Mouse (Mus musculus): ENCODE results near the gene Smim20.

Gene Smim20

GRCm38 (mm10) chr5:53239831-53240440 is 26.9 kb upstream of the Smim20 start:
- TF ChIP-seq POU5F1 (IDR thresholded peaks at IDR 0.05; ENCODE audit: borderline replicate concordance, low read length) (no peak), NANOG (IDR thresholded peaks at IDR 0.05; ENCODE audit: borderline replicate concordance, low read length) (no peak), CTCF (conservative IDR thresholded peaks at IDR 0.05; ENCODE audit: low read length) (no peak)
- no peaks in the 10 kb centered on the region for H3K9me3 ChIP-seq (ENCODE audit: low read length)
- H3K4me1 ChIP-seq (replicated peaks; ENCODE audit: low read depth, low read length) = peaks cover 16% of the 10 kb centered on the region
- no peak overlapping the region for H3K4me3 ChIP-seq (replicated peaks; ENCODE audit: low read length)
- H3K36me3 ChIP-seq (ENCODE audit: insufficient read depth, low read length) = no peaks in the 10 kb centered on the region
- no peaks in the 10 kb centered on the region for H3K27me3 ChIP-seq (ENCODE audit: insufficient read depth, low read length)

GRCm38 (mm10) chr5:53241109-53241508 is 25.8 kb upstream of the Smim20 start:
- Histone ChIP-seq H3K4me1 (replicated peaks; ENCODE audit: low read depth, low read length) (peaks cover 6% of the 10 kb centered on the region), H3K9me3 (ENCODE audit: low read length) (no peaks in the 10 kb centered on the region), H3K27me3 (ENCODE audit: insufficient read depth, low read length) (peaks cover 8% of the 10 kb centered on the region; the same call in 1 of the 2 replicates), H3K36me3 (ENCODE audit: insufficient read depth, low read length) (no peaks in the 10 kb centered on the region), H3K4me3 (replicated peaks; ENCODE audit: low read length) (no peak overlapping the region)
- TF ChIP-seq POU5F1 (IDR thresholded peaks at IDR 0.05; ENCODE audit: borderline replicate concordance, low read length) (no peak), CTCF (conservative IDR thresholded peaks at IDR 0.05; ENCODE audit: low read length) (no peak), NANOG (IDR thresholded peaks at IDR 0.05; ENCODE audit: borderline replicate concordance, low read length) (no peak)

GRCm38 (mm10) chr5:53241963-53242362 is 24.9 kb upstream of the Smim20 start:
- H3K27me3 ChIP-seq (ENCODE audit: insufficient read depth, low read length) = peaks cover 9% of the 10 kb centered on the region; the same call in 1 of the 2 replicates
- H3K36me3 ChIP-seq (ENCODE audit: insufficient read depth, low read length) = no peaks in the 10 kb centered on the region
- no peak overlapping the region for H3K4me3 ChIP-seq (replicated peaks; ENCODE audit: low read length)
- H3K9me3 ChIP-seq (ENCODE audit: low read length) = no peaks in the 10 kb centered on the region
- H3K4me1 ChIP-seq (replicated peaks; ENCODE audit: low read depth, low read length) = peaks cover 5% of the 10 kb centered on the region
- no peak for TF ChIP-seq POU5F1 (IDR thresholded peaks at IDR 0.05; ENCODE audit: borderline replicate concordance, low read length)
- no peak for TF ChIP-seq NANOG (IDR thresholded peaks at IDR 0.05; ENCODE audit: borderline replicate concordance, low read length)
- no peak for TF ChIP-seq CTCF (conservative IDR thresholded peaks at IDR 0.05; ENCODE audit: low read length)

- Histone ChIP-seq H3K9me3 (ENCODE audit: low read length) (no peaks in the 10 kb centered on the region), H3K4me3 (replicated peaks; ENCODE audit: low read length) (no peak overlapping the region), H3K4me1 (replicated peaks; ENCODE audit: low read depth, low read length) (peaks cover 5% of the 10 kb centered on the region), H3K27me3 (ENCODE audit: insufficient read depth, low read length) (peaks cover 11% of the 10 kb centered on the region; the same call in 1 of the 2 replicates), H3K36me3 (ENCODE audit: insufficient read depth, low read length) (no peaks in the 10 kb centered on the region)
- TF ChIP-seq NANOG (IDR thresholded peaks at IDR 0.05; ENCODE audit: borderline replicate concordance, low read length) (no peak), CTCF (conservative IDR thresholded peaks at IDR 0.05; ENCODE audit: low read length) (no peak), POU5F1 (IDR thresholded peaks at IDR 0.05; ENCODE audit: borderline replicate concordance, low read length) (no peak)
Measured at GRCm38 (mm10) chr5:53242865-53243499, 23.9 kb upstream of the Smim20 start.

- no peaks in the 10 kb centered on the region for H3K36me3 ChIP-seq (ENCODE audit: insufficient read depth, low read length)
- no peak overlapping the region for H3K4me3 ChIP-seq (replicated peaks; ENCODE audit: low read length)
- no peaks in the 10 kb centered on the region for H3K9me3 ChIP-seq (ENCODE audit: low read length)
- no peak for TF ChIP-seq NANOG (IDR thresholded peaks at IDR 0.05; ENCODE audit: borderline replicate concordance, low read length)
- TF ChIP-seq CTCF (conservative IDR thresholded peaks at IDR 0.05; ENCODE audit: low read length) = no peak
- TF ChIP-seq POU5F1 (IDR thresholded peaks at IDR 0.05; ENCODE audit: borderline replicate concordance, low read length) = no peak
- H3K27me3 ChIP-seq (ENCODE audit: insufficient read depth, low read length) = peaks cover 11% of the 10 kb centered on the region; the same call in 1 of the 2 replicates
- H3K4me1 ChIP-seq (replicated peaks; ENCODE audit: low read depth, low read length) = peaks cover 5% of the 10 kb centered on the region
Measured at GRCm38 (mm10) chr5:53243933-53244332, 22.9 kb upstream of the Smim20 start.

GRCm38 (mm10) chr5:53248499-53248898 is 18.4 kb upstream of the Smim20 start:
- Histone ChIP-seq H3K27me3 (ENCODE audit: insufficient read depth, low read length) (peaks cover 33% of the 10 kb centered on the region), H3K4me1 (replicated peaks; ENCODE audit: low read depth, low read length) (no peaks in the 10 kb centered on the region), H3K9me3 (ENCODE audit: low read length) (no peaks in the 10 kb centered on the region), H3K4me3 (replicated peaks; ENCODE audit: low read length) (no peak overlapping the region), H3K36me3 (ENCODE audit: insufficient read depth, low read length) (no peaks in the 10 kb centered on the region)
- no peak for TF ChIP-seq CTCF (conservative IDR thresholded peaks at IDR 0.05; ENCODE audit: low read length)
- TF ChIP-seq POU5F1 (IDR thresholded peaks at IDR 0.05; ENCODE audit: borderline replicate concordance, low read length) = no peak
- no peak for TF ChIP-seq NANOG (IDR thresholded peaks at IDR 0.05; ENCODE audit: borderline replicate concordance, low read length)

- H3K9me3 ChIP-seq (ENCODE audit: low read length) = no peaks in the 10 kb centered on the region
- H3K27me3 ChIP-seq (ENCODE audit: insufficient read depth, low read length) = peaks cover 41% of the 10 kb centered on the region
- no peaks in the 10 kb centered on the region for H3K4me1 ChIP-seq (replicated peaks; ENCODE audit: low read depth, low read length)
- TF ChIP-seq POU5F1 (IDR thresholded peaks at IDR 0.05; ENCODE audit: borderline replicate concordance, low read length) (no peak), NANOG (IDR thresholded peaks at IDR 0.05; ENCODE audit: borderline replicate concordance, low read length) (no peak), CTCF (conservative IDR thresholded peaks at IDR 0.05; ENCODE audit: low read length) (no peak)
- H3K36me3 ChIP-seq (ENCODE audit: insufficient read depth, low read length) = no peaks in the 10 kb centered on the region
- no peak overlapping the region for H3K4me3 ChIP-seq (replicated peaks; ENCODE audit: low read length)
Measured at GRCm38 (mm10) chr5:53249431-53250061, 17.3 kb upstream of the Smim20 start.

GRCm38 (mm10) chr5:53254154-53254553 is 12.7 kb upstream of the Smim20 start:
- TF ChIP-seq POU5F1 (IDR thresholded peaks at IDR 0.05; ENCODE audit: borderline replicate concordance, low read length) = no peak
- TF ChIP-seq CTCF (conservative IDR thresholded peaks at IDR 0.05; ENCODE audit: low read length) = no peak
- TF ChIP-seq NANOG (IDR thresholded peaks at IDR 0.05; ENCODE audit: borderline replicate concordance, low read length) = no peak
- Histone ChIP-seq H3K36me3 (ENCODE audit: insufficient read depth, low read length) (no peaks in the 10 kb centered on the region), H3K27me3 (ENCODE audit: insufficient read depth, low read length) (peaks cover 65% of the 10 kb centered on the region), H3K9me3 (ENCODE audit: low read length) (no peaks in the 10 kb centered on the region), H3K4me1 (replicated peaks; ENCODE audit: low read depth, low read length) (peaks cover 24% of the 10 kb centered on the region), H3K4me3 (replicated peaks; ENCODE audit: low read length) (no peak overlapping the region)
